8 mouse cellular contexts compared by ENCODE assay signal in the genomic region with DNA sequence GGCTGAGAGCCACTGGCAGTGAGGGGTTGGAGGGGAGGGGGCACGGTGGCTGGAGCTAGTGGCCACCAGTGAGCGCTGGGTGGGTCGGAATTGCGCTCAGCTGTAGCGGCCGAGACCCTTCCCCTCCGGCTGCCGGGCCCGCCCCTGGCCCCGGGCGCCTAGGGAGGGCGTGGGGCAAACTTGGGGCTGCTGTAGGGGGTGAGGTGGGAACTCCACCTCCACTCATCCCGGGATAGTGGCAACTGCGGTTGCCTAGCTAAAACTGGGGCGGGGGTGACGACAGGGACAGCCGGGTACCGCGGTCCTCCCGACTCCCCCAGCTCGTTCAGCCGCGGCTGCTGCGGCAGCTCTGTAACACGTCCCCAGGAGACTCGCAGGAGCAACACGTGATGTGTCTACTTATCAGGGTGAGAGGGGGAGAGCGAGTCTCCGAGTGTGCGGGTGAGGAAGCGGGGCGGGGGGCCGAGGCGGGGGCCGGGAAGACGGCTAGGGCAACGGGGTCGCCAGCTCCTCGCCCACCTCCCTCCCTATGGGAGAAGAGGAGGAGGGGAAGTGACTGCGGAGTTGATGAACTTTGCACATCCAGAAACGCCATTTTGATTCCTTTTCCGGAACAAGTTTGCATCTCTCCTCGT. TPM values are rescaled to one million over a fixed set of nuclear protein-coding genes. Genes with fewer than 3 reads are reported as not detected.
DNase-seq lines count a peak whose midpoint lies in the region; ATAC-seq and TF ChIP-seq lines count a peak whose summit lies in the region.

No protein-coding gene starts in this region.

- no peak for TF ChIP-seq CTCF in E14TG2a.4 (conservative IDR thresholded peaks at IDR 0.05; ENCODE audit: low read length)

- H3K27ac ChIP-seq in forebrain, embryonic 15.5 days (replicated peaks), result no peak overlapping the region

- under 1% methylated on average over 42 of the region's 43 CpGs for WGBS in forebrain, embryonic 15.5 days

- peaks cover 58% of the 10 kb centered on the region for H3K4me1 ChIP-seq in E14TG2a.4 (replicated peaks; ENCODE audit: low read depth, low read length)
- H3K4me1 ChIP-seq in forebrain, embryonic 15.5 days, result peaks cover 33% of the 10 kb centered on the region
- peaks cover 75% of the 10 kb centered on the region for H3K4me1 ChIP-seq in megakaryocyte, embryonic 14.5 days

- no peaks in the 10 kb centered on the region for H3K36me3 ChIP-seq in E14TG2a.4 (ENCODE audit: insufficient read depth, low read length)
- no peaks in the 10 kb centered on the region for H3K36me3 ChIP-seq in forebrain, embryonic 15.5 days
- H3K36me3 ChIP-seq in megakaryocyte, embryonic 14.5 days (replicated peaks; ENCODE audit: low read length), result peaks cover 11% of the 10 kb centered on the region

- DNase-seq in adrenal gland, postnatal 25 days, result peak; percentile 63
- DNase-seq in left cerebral cortex, postnatal 25 days (ENCODE audit: low spot score in 2 of 2), result peak; percentile 38 to 58
- peak; percentile 49 for DNase-seq in right cerebral cortex, postnatal 14 days
- DNase-seq in urinary bladder, postnatal 36 days (ENCODE audit: low spot score in 2 of 2), result peak; percentile 48 to 65

- H3K9ac ChIP-seq in forebrain, embryonic 15.5 days (replicated peaks), result peak overlapping the region; percentile 46

- H3K9me3 ChIP-seq in E14TG2a.4 (ENCODE audit: low read length), result no peaks in the 10 kb centered on the region
- H3K9me3 ChIP-seq in forebrain, embryonic 15.5 days, result no peaks in the 10 kb centered on the region
- H3K9me3 ChIP-seq in megakaryocyte, embryonic 14.5 days, result no peaks in the 10 kb centered on the region

- H3K4me2 ChIP-seq in forebrain, embryonic 15.5 days (replicated peaks), result peak overlapping the region; percentile 99

- H3K27me3 ChIP-seq in E14TG2a.4 (ENCODE audit: insufficient read depth, low read length), result peaks cover 41% of the 10 kb centered on the region
- H3K27me3 ChIP-seq in forebrain, embryonic 15.5 days, result peaks cover 54% of the 10 kb centered on the region
- no peaks in the 10 kb centered on the region for H3K27me3 ChIP-seq in megakaryocyte, embryonic 14.5 days (replicated peaks)

- intact Hi-C loops in left cerebral cortex, postnatal 25 days (cut with DNase I), result loop anchor here (5.0 kb wide), 2 partner anchors 117 to 283 kb away; no protein-coding TSS in a partner anchor

- peak; percentile 71 for ATAC-seq in forebrain, embryonic 15.5 days (replicated peaks)
- ATAC-seq in hematopoietic stem cell, adult 5-6 weeks (replicated peaks in 1 of 2; ENCODE audit: insufficient read depth in 1 of 2, low FRiP score in 2 of 2, low TSS enrichment in 1 of 2, low read depth in 1 of 2, poor library complexity in 2 of 2, severe bottlenecking in 2 of 2), result peak; percentile 46 to 57

- peak overlapping the region; percentile 89 for H3K4me3 ChIP-seq in E14TG2a.4 (replicated peaks; ENCODE audit: low read length)
- peak overlapping the region; percentile 55 for H3K4me3 ChIP-seq in forebrain, embryonic 15.5 days
- H3K4me3 ChIP-seq in megakaryocyte, embryonic 14.5 days (replicated peaks), result peak overlapping the region; percentile 99

RNA-seq across cellular contexts. Expression of a gene that starts 47.6 kb away (rescaled TPM):
- total RNA-seq in adrenal gland, postnatal 25 days (2021), result 78.2 and 87.2 TPM in 2 replicates
- polyA plus RNA-seq in forebrain, embryonic 15.5 days (2015; fragmentation: Nextera tagmentation; extraction: Ambion mirVana), result 1.6 and 1.8 TPM in 2 replicates
- total RNA-seq in hematopoietic stem cell, adult 5-6 weeks (2017), result 25.5 and 25.9 TPM in 2 replicates
- 10 to 100 TPM; 29.4 to 30.1 TPM for total RNA-seq in left cerebral cortex, postnatal 25 days (2021)
- polyA plus RNA-seq in megakaryocyte, embryonic 14.5 days (2012; ENCODE audit: insufficient read depth, low replicate concordance), result 20.6 and 23.3 TPM in 2 replicates
